Mouse (Mus musculus) left cerebral cortex, adult 2 months (tissue): ENCODE measurements around the gene Flot1. TPM values are rescaled to one million over a fixed set of nuclear protein-coding genes. Genes with fewer than 3 reads are reported as not detected.

Experiments
- DNase-seq, 2 experiments: peaks; one replicate each; pipeline ENCODE4 v3.0.0; 2021 to 2022; ENCODE audit warnings: low spot score in 2 of 2, mixed read lengths in 1 of 2; ENCODE audit errors: extremely low spot score in 1 of 2
- H3K27ac ChIP-seq: fragments of 200-600 bp; 2 replicates; pipeline ENCODE4 v1.8.1; 2022
- H3K4me3 ChIP-seq: fragments of 200-600 bp; 2 replicates; pipeline ENCODE4 v1.8.1; 2022
- CTCF ChIP-seq: fragments of 200-600 bp; IDR thresholded peaks from 2 replicates; pipeline ENCODE4 v1.8.1; 2022; ENCODE audit warnings: antibody characterized with exemption, mild to moderate bottlenecking, moderate library complexity
- intact Hi-C: fragments of 180-260 bp; cut with DNase I; formaldehyde crosslinking; loops from one replicate; pipeline ENCODE4 v1.15.1; 2025
- total RNA-seq, 2 experiments: library from RNA; stranded (reverse); gene quantifications; 2 replicates each; pipeline ENCODE4 v1.2.3; 2021

Flot1 gene
- total RNA-seq, 2 experiments from 2014 or later, result 137 to 144 TPM

DNA sequence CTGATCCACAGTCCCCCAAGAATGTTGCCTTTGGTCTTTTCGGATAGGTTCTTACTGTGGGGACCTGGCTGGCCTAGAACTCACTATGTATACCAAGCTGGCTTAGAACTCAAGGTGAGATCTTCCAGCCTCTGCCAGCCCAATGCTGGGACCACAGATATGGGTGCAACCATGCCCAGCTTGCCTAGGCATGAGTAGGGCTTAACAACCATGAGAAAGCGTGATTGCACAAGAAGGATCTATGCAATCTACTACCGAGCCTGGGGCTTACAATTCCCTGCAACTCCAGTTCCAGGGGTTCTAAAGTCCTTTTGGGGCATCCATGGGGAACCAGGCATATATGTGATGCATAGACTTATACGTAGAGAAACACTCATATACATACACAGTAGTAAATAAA, 32.1 kb upstream of the Flot1 start:
- Histone ChIP-seq H3K4me3 (no peak overlapping the region), H3K27ac (no peak overlapping the region)
- DNase-seq, result no peak
- TF ChIP-seq CTCF, result no peak
- intact Hi-C loops, result no loop called here

DNA sequence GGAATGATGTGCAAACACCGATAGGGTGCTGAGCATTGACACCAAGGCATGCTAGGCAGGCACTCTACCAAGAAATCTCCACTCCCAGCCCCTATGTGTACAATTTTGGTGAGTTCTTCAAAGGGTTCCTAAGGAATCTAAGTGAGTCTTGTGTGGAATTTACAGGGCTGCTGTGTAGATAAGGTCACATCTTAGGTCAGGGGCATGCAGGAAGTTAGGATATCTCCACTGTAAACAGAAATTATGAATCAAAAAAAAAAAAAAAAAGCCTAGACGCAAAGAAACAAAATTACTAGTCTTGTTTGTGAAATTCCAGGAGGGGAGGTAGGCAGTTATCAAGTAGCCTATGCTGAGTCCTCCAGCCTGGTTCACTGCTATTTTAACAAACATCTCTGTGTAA, 30.2 kb upstream of the Flot1 start:
- Histone ChIP-seq H3K27ac (no peak overlapping the region), H3K4me3 (no peak overlapping the region)
- intact Hi-C loops, result no loop called here
- no peak for TF ChIP-seq CTCF
- DNase-seq, result no peak

DNA sequence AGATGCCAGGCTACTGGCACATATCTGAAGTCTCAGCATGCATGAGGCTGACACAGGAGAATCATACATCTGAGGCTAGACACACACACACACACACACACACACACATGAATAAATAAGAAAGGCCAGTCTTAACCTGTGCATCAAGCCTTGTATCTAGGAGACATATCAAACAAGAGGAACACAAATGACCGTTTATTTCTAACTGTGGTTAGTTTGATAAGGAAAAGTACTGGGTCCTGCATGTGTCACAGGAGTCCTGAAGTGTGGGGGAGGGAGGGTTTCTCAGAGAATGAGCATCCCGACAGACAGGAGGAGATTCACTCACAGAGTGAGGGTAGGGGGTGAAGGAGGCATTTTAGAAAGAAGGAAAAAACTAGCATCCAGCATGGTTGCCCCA, 27.9 kb upstream of the Flot1 start:
- Histone ChIP-seq H3K4me3 (no peak overlapping the region), H3K27ac (no peak overlapping the region)
- no peak for DNase-seq
- TF ChIP-seq CTCF, result no peak
- intact Hi-C loops, result no loop called here

- intact Hi-C loops, result no loop called here
Observed at GRCm38 (mm10) chr17:35795656-35796055, 27.4 kb upstream of the Flot1 start.

GRCm38 (mm10) chr17:35796835-35797234, 26.2 kb upstream of the Flot1 start:
- intact Hi-C loops, result no loop called here
- no peak for DNase-seq
- TF ChIP-seq CTCF, result no peak
- Histone ChIP-seq H3K27ac (no peak overlapping the region), H3K4me3 (no peak overlapping the region)

More at GRCm38 (mm10) chr17:35795656-35796055, 27.4 kb upstream of the Flot1 start:
- no peak for DNase-seq
- Histone ChIP-seq H3K27ac (no peak overlapping the region), H3K4me3 (no peak overlapping the region)
- TF ChIP-seq CTCF, result no peak

GRCm38 (mm10) chr17:35800905-35801304, 22.1 kb upstream of the Flot1 start:
- TF ChIP-seq CTCF, result no peak
- DNase-seq, result no peak
- intact Hi-C loops, result no loop called here

GRCm38 (mm10) chr17:35803020-35803419, 20.0 kb upstream of the Flot1 start:
- DNase-seq, result no peak
- no peak for TF ChIP-seq CTCF
- Histone ChIP-seq H3K27ac (no peak overlapping the region), H3K4me3 (no peak overlapping the region)
- intact Hi-C loops, result no loop called here

More at GRCm38 (mm10) chr17:35800905-35801304, 22.1 kb upstream of the Flot1 start:
- H3K4me3 ChIP-seq, result no peak overlapping the region
- no peak overlapping the region for H3K27ac ChIP-seq

DNA sequence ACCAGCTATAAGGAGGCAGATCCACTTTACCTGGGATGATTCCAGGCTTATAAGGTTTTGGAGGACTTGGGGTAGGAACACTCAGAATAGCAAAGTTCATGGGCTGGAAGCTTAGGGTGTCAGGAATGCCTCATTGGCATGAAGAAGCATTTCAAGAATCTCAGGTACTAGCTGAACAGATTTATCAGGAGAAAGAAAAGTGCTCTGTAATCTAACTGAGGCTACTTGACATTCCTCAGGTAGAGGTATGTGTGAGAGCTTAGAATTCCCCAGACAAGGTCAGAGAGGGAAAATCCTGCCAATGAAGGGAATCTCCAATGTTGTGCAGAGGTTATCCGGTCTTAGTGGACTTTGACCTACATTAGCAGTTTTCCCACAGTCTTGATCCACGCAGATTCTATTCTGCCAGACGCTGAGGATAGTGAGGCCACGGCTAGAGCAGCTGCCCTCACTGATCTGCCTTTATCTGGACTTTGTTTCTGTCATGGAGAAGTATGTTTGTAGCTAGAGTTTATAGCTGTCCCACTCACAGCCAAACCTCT, 19.1 kb upstream of the Flot1 start:
- Histone ChIP-seq H3K27ac (no peak overlapping the region), H3K4me3 (no peak overlapping the region)
- intact Hi-C loops, result no loop called here
- no peak for DNase-seq
- no peak for TF ChIP-seq CTCF

DNA sequence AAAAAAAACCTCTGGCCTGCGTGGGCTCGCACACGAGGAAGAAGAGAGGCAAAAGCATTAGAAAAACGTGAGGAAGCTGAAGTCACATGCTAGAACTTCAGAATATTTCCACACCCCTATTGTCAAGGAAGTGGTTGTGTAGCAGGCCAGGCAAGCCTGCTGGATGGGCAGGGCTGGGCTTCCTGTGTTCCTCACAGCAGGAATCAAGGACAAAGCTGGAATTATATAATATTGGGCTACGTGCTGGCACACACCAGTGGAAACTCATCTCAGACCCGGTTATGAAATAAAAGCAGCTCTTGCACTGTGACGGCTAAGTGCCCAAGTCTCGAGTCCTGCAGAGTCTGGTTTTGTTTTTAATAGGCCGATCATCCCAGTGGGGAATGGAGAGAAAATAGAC, 15.0 kb upstream of the Flot1 start:
- Histone ChIP-seq H3K27ac (peak overlapping the region; percentile 4; the same call in 1 of the 2 replicates), H3K4me3 (no peak overlapping the region)
- no peak for DNase-seq
- intact Hi-C loops, result no loop called here
- TF ChIP-seq CTCF, result no peak

DNA sequence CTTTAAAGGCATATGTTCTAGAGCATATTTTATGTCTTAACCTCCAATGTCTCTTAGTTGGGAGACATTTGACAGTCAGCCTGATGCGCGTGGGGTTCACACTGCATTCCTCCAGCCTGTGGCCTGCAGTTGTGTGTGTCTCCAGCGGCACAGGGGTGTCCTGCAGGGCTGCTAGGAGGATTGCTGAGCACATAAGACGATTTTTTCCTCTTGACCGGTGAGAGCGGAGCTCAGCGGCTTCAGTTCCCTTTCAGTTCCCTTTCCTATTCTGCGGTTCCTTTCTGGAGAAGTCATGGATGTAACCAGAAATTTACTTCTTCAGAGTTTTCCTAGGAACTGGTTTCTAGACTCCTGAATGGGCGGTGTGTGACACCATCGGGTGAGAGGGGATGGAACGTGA, 13.6 kb upstream of the Flot1 start:
- no peak overlapping the region for H3K4me3 ChIP-seq

GRCm38 (mm10) chr17:35810900-35811648, 12.0 kb upstream of the Flot1 start:
- intact Hi-C loops, result no loop called here
- no peak for DNase-seq
- no peak for TF ChIP-seq CTCF
- H3K4me3 ChIP-seq, result no peak overlapping the region
- H3K27ac ChIP-seq, result no peak overlapping the region; the same call in 1 of the 2 replicates

More for the DNA sequence above, 13.6 kb upstream of the Flot1 start:
- TF ChIP-seq CTCF, result no peak
- no peak for DNase-seq
- no peak overlapping the region for H3K27ac ChIP-seq
- intact Hi-C loops, result no loop called here

- H3K27ac ChIP-seq, result peak overlapping the region; percentile 70; the same call in 1 of the 2 replicates
- no peak for DNase-seq
- H3K4me3 ChIP-seq, result no peak overlapping the region
- intact Hi-C loops, result no loop called here
- no peak for TF ChIP-seq CTCF
Observed at GRCm38 (mm10) chr17:35812307-35812706, 10.7 kb upstream of the Flot1 start.

GRCm38 (mm10) chr17:35812736-35813135, 10.3 kb upstream of the Flot1 start:
- intact Hi-C loops, result no loop called here
- DNase-seq, result no peak
- no peak overlapping the region for H3K4me3 ChIP-seq
- H3K27ac ChIP-seq, result peak overlapping the region; percentile 70
- no peak for TF ChIP-seq CTCF
